Mouse (Mus musculus): ENCODE results near the gene Smug1. TPM values are rescaled to one million over a fixed set of nuclear protein-coding genes. Genes with fewer than 3 reads are reported as not detected.

Smug1 gene
- polyA plus RNA-seq, 2 experiments: 18.2 to 18.6 TPM

DNA sequence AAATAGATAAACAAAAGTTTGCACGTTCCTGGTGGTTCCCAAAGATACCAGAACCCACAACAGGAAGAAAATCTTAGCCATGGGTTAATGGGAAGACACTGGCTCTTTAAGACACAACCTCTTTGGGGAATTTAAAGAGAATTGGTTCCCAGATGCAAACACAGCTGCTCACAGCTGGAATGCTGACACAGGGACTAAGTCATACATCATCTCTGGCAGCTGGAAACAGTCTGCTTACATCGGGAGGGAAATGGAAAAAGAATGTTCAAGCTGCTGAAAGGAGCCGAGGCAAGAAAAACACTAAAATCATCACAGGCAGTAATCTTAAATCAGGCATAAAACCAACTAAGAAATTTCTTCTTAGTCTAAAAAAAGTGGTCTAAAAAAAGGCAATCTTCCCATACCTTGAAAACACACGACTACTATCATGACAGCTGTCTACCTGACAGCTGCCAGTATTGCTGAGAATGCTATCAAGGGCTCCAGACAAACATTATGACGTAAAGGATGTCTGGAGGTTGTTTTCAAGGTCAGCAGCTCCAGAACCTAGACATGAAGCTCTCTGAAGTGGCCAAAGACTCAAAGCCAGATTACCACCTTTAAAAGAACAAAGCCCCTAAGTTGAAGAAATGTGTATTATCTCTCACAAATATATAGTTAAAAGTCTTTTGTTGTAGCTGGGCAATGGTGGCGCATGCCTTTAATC is 35.3 kb upstream of the Smug1 start:
- 46% methylated on average over 6 of the region's 6 CpGs for WGBS
- Histone ChIP-seq H3K27me3 (ENCODE audit: control insufficient read depth, insufficient read depth, low read length) (no peaks in the 10 kb centered on the region), H3K4me3 (replicated peaks; ENCODE audit: low read length) (no peak overlapping the region), H3K4me1 (ENCODE audit: control insufficient read depth, insufficient read depth, low read length) (no peaks in the 10 kb centered on the region), H3K4me2 (replicated peaks; ENCODE audit: low read depth, low read length, severe bottlenecking) (no peak overlapping the region), H3K9ac (ENCODE audit: low read depth, low read length, severe bottlenecking) (no peak overlapping the region), H3K9me3 (ENCODE audit: control insufficient read depth, low read length) (no peaks in the 10 kb centered on the region), H3K36me3 (ENCODE audit: control insufficient read depth, insufficient read depth, low read length) (peaks cover 81% of the 10 kb centered on the region), H3K27ac (replicated peaks; ENCODE audit: low read depth, low read length) (no peak overlapping the region; the same call in 1 of the 2 replicates)
- peak; percentile 73 for DNase-seq (ENCODE audit: low spot score)
- peak; percentile 74; the same call in 1 of the 2 replicates for ATAC-seq (ENCODE audit: low FRiP score, low read depth)
- no peak for TF ChIP-seq POLR2A (IDR thresholded peaks at IDR 0.05; ENCODE audit: borderline replicate concordance, extremely low read depth, insufficient read depth, insufficient read length)

DNA sequence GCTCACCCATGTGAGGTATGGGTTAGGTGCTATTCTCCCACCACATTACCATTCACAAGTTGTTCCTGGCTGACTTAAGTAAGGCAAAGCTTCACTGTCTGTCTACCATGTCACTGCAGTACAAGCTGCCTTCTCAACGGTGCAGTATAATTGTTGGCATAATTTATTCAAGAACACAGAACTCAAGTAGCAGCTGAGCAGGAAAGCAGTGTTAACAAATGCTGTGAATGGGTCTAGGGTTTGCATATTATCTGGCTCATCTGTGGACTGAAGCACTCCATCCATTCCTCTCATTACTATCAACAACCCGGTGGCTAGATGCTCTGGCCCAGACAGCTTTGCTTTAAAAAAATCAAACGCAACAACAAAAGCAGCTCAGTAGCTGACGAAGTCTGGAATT is 30.9 kb upstream of the Smug1 start:
- ATAC-seq (ENCODE audit: low FRiP score, low read depth) (no peak), DNase-seq (ENCODE audit: low spot score) (no peak)
- WGBS: 90% methylated on average over 4 of the region's 4 CpGs
- no peaks in the 10 kb centered on the region for H3K9me3 ChIP-seq (ENCODE audit: control insufficient read depth, low read length)
- no peak overlapping the region for H3K27ac ChIP-seq (replicated peaks; ENCODE audit: low read depth, low read length)
- H3K36me3 ChIP-seq (ENCODE audit: control insufficient read depth, insufficient read depth, low read length): peaks cover 82% of the 10 kb centered on the region
- H3K9ac ChIP-seq (ENCODE audit: low read depth, low read length, severe bottlenecking): no peak overlapping the region
- TF ChIP-seq POLR2A (IDR thresholded peaks at IDR 0.05; ENCODE audit: borderline replicate concordance, extremely low read depth, insufficient read depth, insufficient read length): no peak
- no peak overlapping the region for H3K4me3 ChIP-seq (replicated peaks; ENCODE audit: low read length)
- H3K4me2 ChIP-seq (replicated peaks; ENCODE audit: low read depth, low read length, severe bottlenecking): no peak overlapping the region
- H3K4me1 ChIP-seq (ENCODE audit: control insufficient read depth, insufficient read depth, low read length): no peaks in the 10 kb centered on the region
- no peaks in the 10 kb centered on the region for H3K27me3 ChIP-seq (ENCODE audit: control insufficient read depth, insufficient read depth, low read length)

DNA sequence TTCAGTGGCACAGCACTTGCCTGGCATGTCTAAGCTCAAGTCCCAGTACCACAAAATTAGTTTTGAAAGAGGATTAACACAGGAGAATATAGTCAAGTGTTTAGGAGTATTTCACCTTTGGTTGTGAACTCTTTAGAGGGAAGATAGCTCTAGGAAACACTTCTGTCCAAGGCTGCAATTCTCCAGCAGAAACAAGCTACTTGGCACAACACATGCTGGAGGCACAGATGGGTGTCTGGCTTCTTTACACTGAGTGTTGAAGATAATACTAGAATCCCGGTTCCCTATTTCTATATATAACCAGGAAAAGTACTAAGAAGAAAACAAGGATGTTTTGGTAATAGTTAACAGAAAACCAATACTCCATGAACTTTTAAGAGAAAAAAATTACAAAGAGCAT is 29.9 kb upstream of the Smug1 start:
- no peak overlapping the region for H3K4me2 ChIP-seq (replicated peaks; ENCODE audit: low read depth, low read length, severe bottlenecking)

DNA sequence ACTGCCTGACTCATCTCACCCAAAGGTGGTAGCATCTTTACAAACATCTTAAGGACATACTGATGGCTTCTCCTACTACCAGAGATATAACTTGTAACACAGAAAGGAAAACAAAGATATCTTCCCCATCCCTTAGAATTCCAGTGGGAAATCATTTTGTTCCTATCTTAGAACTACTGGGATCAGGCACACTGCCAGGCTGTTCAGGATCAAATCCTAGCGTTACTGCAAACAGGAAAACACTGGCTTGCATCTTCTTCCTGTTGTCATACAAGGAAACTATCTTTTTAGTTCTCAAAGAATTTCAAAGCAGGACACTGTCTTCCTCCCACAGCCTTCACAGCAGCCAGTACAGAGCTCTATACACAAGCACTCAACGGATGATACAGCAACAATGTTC is 26.7 kb upstream of the Smug1 start:
- TF ChIP-seq POLR2A (IDR thresholded peaks at IDR 0.05; ENCODE audit: borderline replicate concordance, extremely low read depth, insufficient read depth, insufficient read length): no peak
- H3K9me3 ChIP-seq (ENCODE audit: control insufficient read depth, low read length): no peaks in the 10 kb centered on the region
- peaks cover 77% of the 10 kb centered on the region for H3K36me3 ChIP-seq (ENCODE audit: control insufficient read depth, insufficient read depth, low read length)
- H3K27me3 ChIP-seq (ENCODE audit: control insufficient read depth, insufficient read depth, low read length): no peaks in the 10 kb centered on the region
- no peak overlapping the region for H3K9ac ChIP-seq (ENCODE audit: low read depth, low read length, severe bottlenecking)
- H3K27ac ChIP-seq (replicated peaks; ENCODE audit: low read depth, low read length): no peak overlapping the region
- no peak for ATAC-seq (ENCODE audit: low FRiP score, low read depth)
- no peak for DNase-seq (ENCODE audit: low spot score)
- 85% methylated on average over 2 of the region's 2 CpGs for WGBS
- H3K4me2 ChIP-seq (replicated peaks; ENCODE audit: low read depth, low read length, severe bottlenecking): no peak overlapping the region
- H3K4me3 ChIP-seq (replicated peaks; ENCODE audit: low read length): no peak overlapping the region
- H3K4me1 ChIP-seq (ENCODE audit: control insufficient read depth, insufficient read depth, low read length): no peaks in the 10 kb centered on the region

More for the DNA sequence above, 29.9 kb upstream of the Smug1 start:
- Histone ChIP-seq H3K27me3 (ENCODE audit: control insufficient read depth, insufficient read depth, low read length) (no peaks in the 10 kb centered on the region), H3K9me3 (ENCODE audit: control insufficient read depth, low read length) (no peaks in the 10 kb centered on the region), H3K4me3 (replicated peaks; ENCODE audit: low read length) (no peak overlapping the region), H3K27ac (replicated peaks; ENCODE audit: low read depth, low read length) (no peak overlapping the region), H3K36me3 (ENCODE audit: control insufficient read depth, insufficient read depth, low read length) (peaks cover 88% of the 10 kb centered on the region), H3K9ac (ENCODE audit: low read depth, low read length, severe bottlenecking) (no peak overlapping the region), H3K4me1 (ENCODE audit: control insufficient read depth, insufficient read depth, low read length) (no peaks in the 10 kb centered on the region)
- ATAC-seq (ENCODE audit: low FRiP score, low read depth) (no peak), DNase-seq (ENCODE audit: low spot score) (no peak)
- no peak for TF ChIP-seq POLR2A (IDR thresholded peaks at IDR 0.05; ENCODE audit: borderline replicate concordance, extremely low read depth, insufficient read depth, insufficient read length)
- WGBS: 86% methylated on average over 1 of the region's 1 CpGs

DNA sequence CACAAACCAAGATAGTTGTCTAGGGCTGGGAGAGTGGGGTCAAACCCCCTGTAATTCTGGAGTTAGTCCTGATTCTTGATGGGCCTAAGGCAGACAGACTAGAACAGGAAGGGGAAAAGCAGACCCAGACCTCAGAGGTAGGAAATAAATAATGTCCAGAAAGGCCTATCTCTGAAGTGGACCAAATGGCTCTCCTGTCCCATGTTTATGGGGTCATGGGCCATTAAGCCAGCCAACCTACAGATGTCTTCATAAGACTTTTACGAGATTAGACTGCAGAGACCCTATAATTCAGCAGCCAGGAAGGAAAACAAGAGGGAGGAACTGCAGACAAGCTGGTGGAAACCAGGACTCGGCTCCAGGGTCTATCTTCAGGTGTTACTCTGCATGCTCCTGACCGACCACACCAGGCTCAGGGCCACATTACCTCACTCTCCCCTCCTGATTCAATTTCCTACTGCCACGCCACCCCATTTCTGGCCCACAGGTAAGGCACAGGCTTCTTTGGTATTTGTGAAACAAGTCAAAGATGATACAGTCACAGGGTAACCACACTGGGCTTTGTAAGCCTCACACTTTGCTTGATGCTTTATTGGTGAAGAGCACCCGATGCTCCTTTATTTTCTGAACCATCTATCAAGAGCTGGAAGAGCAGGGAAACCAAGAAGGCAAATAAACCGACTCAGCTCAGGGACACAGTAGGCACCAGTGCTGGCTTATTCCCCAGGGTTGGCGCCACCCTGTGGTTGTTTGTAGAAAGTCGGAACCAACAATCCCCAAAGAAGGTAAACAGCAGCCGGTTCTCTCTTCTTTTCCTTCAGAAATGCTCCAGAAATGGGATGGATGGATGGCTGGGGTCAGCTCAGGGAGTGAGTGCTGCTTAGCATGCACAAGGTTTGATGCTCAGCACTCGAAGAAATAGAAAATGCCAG is 23.9 kb upstream of the Smug1 start:
- no peaks in the 10 kb centered on the region for H3K9me3 ChIP-seq (ENCODE audit: control insufficient read depth, low read length)
- no peaks in the 10 kb centered on the region for H3K4me1 ChIP-seq (ENCODE audit: control insufficient read depth, insufficient read depth, low read length)
- TF ChIP-seq POLR2A (IDR thresholded peaks at IDR 0.05; ENCODE audit: borderline replicate concordance, extremely low read depth, insufficient read depth, insufficient read length): no peak
- no peak overlapping the region for H3K4me2 ChIP-seq (replicated peaks; ENCODE audit: low read depth, low read length, severe bottlenecking)
- H3K4me3 ChIP-seq (replicated peaks; ENCODE audit: low read length): no peak overlapping the region
- DNase-seq (ENCODE audit: low spot score) (no peak), ATAC-seq (ENCODE audit: low FRiP score, low read depth) (no peak)
- H3K36me3 ChIP-seq (ENCODE audit: control insufficient read depth, insufficient read depth, low read length): peaks cover 49% of the 10 kb centered on the region
- H3K27ac ChIP-seq (replicated peaks; ENCODE audit: low read depth, low read length): no peak overlapping the region
- no peak overlapping the region for H3K9ac ChIP-seq (ENCODE audit: low read depth, low read length, severe bottlenecking)
- WGBS: 39% methylated on average over 10 of the region's 10 CpGs
- no peaks in the 10 kb centered on the region for H3K27me3 ChIP-seq (ENCODE audit: control insufficient read depth, insufficient read depth, low read length)

All from limb, embryonic 14.5 days (tissue).